Mouse (Mus musculus) frontal cortex, postnatal 10 days (tissue): ENCODE data around the gene Ache.
A peak's percentile ranks its signal among the peaks of the same experiment; 100 is the strongest.
"Not testable (repeated sequence)": the region's sequence is repeated elsewhere in the genome, so short reads cannot be mapped to it uniquely, and the experiment has no call there.

ENCODE experiments used
- DNase-seq, 2 experiments: peaks; one replicate each; pipeline ENCODE4 v3.0.0; 2022; ENCODE audit warnings: low spot score in 2 of 2, mixed read lengths in 1 of 2

Gene Ache

DNA sequence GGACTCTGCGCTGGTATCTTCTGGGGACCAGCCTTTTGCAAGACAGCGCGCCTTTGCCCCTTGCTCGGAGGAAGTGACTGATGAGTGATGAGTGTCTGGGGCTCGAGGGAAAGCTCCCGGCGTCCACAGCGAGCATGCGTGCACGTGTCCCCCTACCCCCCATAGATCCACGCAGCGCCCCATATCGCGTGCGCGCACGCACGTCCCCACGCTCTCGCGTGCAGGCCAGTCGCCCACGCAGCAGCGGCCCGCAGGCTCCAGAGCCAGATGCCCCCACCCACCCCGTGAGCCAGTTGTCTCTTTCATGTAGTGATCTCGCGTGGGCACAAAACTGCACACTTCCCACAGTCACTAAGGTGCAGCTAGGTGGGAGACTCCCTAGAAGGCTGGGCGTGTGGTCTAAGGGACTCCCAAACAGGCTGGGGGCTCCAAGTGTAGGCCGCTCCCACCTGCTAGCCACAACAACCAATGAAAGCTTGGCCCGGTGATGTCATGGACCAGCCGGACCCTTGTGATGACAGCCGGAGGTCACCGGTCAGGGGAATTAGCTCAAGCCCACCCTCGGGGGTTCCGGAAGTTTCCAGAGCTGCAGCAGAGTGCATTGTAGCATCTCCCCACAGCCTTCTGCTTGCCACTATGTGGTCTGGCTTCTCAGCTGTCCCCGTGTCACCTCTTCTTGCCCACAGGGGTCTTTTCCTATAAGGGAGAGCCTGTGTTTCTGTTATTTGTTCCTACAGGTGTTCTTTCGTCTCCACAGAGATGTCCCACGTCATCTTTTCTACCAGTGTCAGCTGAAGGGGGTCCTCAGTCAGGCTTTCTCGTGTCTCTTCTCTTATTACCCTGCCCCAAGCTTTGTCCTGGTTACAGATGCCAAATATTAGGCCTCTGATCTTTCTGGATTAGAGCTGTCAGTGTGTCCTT, at the start of gene Ache:
Gene Ache (plus strand): TSS at position 488 of the 921 bp plus-strand sequence.
- peak; percentile 72 for DNase-seq

DNA sequence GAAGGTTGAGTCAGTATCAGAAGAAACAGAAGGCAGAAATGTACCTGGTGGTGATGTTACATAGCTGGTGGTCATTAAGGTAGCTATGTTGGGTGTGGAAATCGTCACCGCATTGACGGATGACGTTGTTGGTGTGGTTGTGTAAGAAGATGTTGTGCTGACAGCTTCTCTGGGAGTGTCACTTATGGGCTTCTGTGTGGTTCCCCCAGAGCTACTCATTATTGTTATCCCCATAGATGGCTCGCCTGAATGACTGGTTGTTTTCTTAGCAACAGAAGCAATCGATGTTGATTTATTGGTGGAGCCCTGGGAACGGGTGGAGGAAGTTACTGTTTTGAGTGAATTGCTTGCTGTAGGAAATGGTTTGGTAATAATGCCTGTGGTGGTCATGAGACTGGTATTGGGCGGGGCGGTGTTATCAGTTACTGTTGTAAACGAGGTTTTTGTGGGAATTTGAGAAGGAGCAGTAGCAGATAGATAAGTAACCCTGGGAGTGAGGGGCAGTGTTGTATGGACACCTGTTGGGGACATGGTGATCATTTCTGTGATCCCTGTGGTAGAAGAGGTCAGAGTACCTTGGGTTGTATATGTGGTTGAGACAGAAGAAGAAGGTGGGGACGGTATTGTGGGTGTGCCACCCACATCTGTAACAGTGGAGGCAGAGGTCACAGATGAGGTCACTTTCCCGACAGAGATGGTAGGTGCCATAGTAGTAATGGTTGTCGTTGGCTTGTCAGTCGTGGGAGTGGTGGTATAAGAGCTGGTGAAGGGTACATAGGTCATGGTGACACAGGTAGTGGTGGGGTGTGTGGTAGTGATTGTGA, 23.2 kb upstream of the Ache start:
- DNase-seq: no peak

GRCm38 (mm10) chr5:137264787-137265186, 22.5 kb upstream of the Ache start:
- DNase-seq: no peak

DNA sequence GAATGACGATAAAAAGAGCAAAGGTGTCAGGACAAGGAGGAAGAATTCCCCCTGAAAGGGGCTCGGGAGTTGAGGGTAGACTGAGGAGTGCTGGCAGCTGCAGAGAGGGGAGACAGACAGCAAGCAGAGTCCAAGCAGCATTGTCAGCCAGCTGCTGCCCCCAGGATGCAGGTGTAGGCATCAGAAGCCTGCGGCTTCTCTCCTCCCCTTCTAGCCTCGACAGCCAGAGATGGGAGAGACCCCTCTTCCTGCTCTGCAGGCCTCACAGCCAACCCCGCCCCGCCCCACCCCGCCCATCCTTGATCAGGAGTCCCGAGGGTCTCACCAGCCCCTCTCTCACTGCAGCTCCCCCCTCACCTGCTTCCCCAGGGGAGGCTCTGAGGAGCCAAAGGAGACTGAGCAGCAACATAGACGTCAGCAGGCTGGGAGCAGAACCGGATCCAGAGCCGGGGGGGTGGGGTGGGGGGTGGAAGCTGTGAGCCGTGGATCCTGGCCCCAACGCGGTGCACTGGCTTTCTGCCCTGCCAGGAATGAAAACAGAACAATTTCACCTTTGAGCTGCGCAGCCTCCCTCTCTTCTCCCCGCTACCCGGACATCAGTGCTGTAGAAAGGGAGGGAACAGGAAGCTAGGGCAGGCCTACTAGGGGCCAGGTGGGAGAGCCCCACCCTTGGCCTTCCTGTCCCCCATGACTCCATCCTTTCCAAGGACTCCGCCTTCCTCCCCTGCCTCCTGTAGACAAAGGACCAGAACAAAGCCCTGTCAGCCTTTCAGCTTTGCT, 19.0 kb upstream of the Ache start:
- DNase-seq: no peak

GRCm38 (mm10) chr5:137277360-137278342, 9.7 kb upstream of the Ache start:
- no peak for DNase-seq

DNA sequence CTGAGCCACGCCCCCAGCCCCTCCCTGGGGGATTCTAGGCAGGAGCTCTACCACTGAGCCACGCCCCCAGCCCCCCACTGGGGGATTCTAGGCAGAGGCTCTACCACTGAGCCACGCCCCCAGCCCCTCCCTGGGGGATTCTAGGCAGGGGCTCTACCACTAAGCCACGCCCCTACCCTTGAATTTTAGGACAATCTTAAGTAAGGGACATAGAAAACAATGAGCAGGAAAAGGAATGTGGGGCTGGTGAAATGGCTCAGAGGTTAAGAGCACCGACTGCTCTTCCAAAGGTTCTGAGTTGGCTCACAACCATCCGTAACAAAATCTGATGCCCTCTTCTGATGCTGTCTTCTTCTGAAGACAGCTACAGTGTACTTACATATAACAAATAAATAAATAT, 2.9 kb upstream of the Ache start:
- DNase-seq: not testable (repeated sequence)

DNA sequence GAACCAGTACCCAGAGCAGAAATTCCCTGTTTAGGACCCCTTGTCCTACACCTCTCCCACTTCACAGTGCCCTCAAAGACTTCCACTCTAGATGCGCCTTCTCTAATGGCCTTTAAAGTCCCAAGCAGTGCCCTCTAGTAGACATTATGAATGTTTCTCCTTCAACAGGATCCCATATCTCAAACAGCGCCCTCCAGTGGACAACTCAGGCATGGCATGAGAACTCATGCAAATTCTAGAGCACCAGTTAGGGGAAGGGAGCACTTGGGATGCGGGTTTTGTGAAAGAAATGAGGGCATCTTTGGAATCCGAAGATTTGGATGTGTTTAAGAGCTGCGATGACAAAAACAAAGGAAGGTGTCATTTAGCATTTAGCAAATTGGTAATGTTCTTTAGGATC, 2.3 kb upstream of the Ache start:
- DNase-seq: no peak

- DNase-seq: no peak
Measured at GRCm38 (mm10) chr5:137285986-137286385, 1.3 kb upstream of the Ache start.

DNA sequence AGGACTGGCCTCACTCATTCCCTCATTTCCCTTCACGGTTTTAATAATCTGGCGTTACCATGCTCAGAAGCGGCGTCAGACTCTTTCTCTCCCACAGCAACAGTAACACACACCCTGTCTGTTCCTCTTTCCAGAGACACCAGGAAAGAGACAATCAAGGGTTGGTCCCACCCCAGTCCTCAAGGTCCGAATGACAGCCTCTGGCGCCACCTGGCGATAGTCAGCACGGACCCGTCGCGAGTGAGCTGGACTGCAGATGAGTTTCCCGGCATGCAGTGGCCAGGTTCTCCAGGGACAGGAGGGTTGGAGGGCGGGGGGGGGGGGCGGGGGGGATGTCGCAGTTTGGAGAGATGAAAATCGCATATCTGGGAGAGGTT, 676 bp upstream of the Ache start:
- peak; percentile 82 to 86 for DNase-seq

DNA sequence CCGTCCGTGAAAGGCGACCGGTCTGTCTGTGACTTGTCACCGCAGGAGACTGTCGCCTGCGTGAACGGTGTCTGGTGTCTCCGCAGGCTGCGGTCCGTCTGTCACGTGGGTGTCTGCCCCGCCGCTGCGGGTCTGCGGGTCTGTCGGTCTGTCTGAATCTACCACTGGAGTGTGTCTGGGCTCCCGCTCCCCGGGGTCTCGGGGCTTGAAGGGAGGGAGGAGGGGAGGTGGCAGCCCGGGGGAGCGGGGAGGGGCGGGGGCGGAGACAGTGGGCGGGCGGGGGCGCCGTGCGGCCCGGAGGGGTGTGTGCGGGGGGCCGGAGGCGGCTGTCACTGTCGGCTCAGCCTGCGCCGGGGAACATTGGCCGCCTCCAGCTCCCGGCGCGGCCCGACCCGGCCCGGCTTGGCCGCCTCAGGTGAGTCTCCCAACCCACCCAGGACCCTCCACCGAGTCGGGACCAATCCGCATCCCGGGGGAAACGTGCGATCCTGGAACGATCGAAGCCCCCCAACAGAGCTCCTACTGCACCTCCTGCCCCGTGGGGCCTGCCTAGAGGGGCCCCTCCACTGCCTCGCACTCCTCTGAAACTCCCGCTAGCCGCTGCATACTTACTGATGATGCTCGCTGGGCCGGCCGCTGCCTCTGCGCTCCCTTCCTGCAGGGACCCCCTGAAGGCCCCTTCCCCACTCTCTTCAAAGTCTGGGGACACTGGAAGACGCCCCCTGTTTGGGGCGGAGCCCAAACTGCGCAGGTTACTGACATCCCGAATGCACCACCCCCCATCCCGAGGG, 829 bp downstream of the Ache start:
- DNase-seq: peak; percentile 63 to 64

DNA sequence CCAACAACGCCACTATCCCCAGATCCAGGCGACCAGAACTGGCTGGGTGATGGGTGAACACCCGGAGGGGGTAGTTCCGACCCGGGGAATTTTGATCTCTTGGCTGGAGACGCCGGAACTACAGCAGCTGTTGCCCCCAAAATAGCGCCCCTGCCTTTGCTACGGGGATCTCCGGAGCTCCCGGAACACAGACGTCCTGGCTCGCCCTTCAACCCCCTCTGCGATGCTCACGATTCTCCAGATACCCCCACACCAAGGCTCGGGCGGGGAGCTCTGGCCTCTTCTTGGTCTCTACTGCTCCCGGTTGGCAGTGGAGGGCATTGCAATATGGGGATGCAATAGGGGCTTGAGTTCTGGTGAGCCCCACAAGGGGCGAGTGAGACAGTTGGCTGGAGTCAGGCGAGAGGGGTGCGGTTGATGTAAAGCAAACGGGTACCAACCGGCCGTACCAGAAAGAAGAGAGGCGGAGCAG, 1.7 kb downstream of the Ache start:
- peak; percentile 72 to 77 for DNase-seq

GRCm38 (mm10) chr5:137289591-137290365, 2.5 kb downstream of the Ache start:
- DNase-seq: no peak

- DNase-seq: peak; percentile 32 to 55
Measured at GRCm38 (mm10) chr5:137290677-137291076, 3.4 kb downstream of the Ache start.

GRCm38 (mm10) chr5:137291381-137291926, 4.1 kb downstream of the Ache start:
- DNase-seq: no peak

GRCm38 (mm10) chr5:137293282-137293681, 6.0 kb downstream of the Ache start:
- DNase-seq: peak; percentile 64 to 68

- peak; percentile 94 to 96 for DNase-seq
Measured at GRCm38 (mm10) chr5:137293839-137294743, 6.8 kb downstream of the Ache start, which contains the start of gene Ufsp1. Gene Ufsp1, plus strand, starts transcription at chr5:137294629.

DNA sequence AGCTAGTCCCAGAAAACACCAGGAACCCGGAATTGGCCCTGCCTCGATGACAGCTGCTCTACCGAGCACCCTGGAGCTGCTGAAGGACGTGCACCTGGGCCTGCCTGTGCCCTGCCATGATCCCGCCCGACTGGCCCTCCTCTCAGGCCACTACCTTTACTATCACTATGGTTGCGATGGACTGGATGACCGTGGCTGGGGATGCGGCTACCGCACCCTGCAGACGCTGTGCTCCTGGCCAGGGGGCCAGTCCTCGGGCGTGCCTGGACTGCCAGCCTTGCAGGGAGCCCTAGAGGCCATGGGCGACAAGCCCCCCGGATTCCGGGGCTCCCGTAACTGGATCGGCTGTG, 7.4 kb downstream of the Ache start:
- peak in 1 of 2 experiments; percentile 59 for DNase-seq

DNA sequence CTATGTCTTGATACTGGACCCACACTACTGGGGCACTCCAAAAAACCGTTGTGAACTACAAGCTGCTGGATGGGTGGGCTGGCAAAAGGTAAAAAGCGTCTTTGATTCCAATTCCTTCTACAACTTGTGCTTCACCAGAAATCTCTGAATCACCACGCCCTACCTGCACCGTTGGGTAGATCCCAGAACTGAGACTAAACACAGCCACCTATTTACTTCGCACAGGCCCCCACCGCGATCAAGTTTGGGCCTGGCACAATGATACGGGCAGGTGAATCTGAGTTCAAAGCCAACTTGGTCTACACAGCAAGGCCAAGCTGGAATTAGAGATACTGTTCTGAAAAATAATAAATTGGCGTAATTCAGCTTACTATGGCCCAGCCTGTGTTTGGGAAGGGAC, 8.0 kb downstream of the Ache start:
- DNase-seq: no peak
